Mouse (Mus musculus) cortical plate, adult 2 months (tissue): ENCODE results near the gene Sh3d19. TPM values are rescaled to one million over a fixed set of nuclear protein-coding genes. Genes with fewer than 3 reads are reported as not detected.
"Not testable (repeated sequence)": the region's sequence is repeated elsewhere in the genome, so short reads cannot be mapped to it uniquely, and the experiment has no call there.

Experiments used
- H3K27ac ChIP-seq: fragments of 200-500 bp; 2 replicates; pipeline ENCODE4 v1.5.1; 2012; ENCODE audit warnings: low read length, control low read depth, inconsistent platforms; ENCODE audit not compliant: insufficient read depth
- H3K4me1 ChIP-seq: fragments of 200-500 bp; 2 replicates; pipeline ENCODE4 v1.6.1; 2011; ENCODE audit warnings: low read length; ENCODE audit not compliant: control insufficient read depth, insufficient read depth
- H3K4me3 ChIP-seq: fragments of 200-500 bp; 2 replicates; pipeline ENCODE4 v1.5.1; 2011; ENCODE audit warnings: mild to moderate bottlenecking, low read length, control low read depth; ENCODE audit not compliant: insufficient read depth
- CTCF ChIP-seq: fragments of 200-500 bp; IDR thresholded peaks from 2 replicates; pipeline ENCODE4 v1.5.1; 2011; ENCODE audit warnings: mild to moderate bottlenecking, control low read depth, low read length; ENCODE audit not compliant: insufficient read depth; ENCODE audit errors: extremely low read depth
- POLR2A ChIP-seq: fragments of 200-500 bp; IDR thresholded peaks from 2 replicates; pipeline ENCODE4 v1.6.1; 2011; ENCODE audit warnings: mild to moderate bottlenecking, low read length, control low read depth; ENCODE audit not compliant: insufficient read depth; ENCODE audit errors: extremely low read depth
- polyA plus RNA-seq: library from polyadenylated mRNA; depleted of rRNA; stranded (reverse); fragments of >200 nt; gene quantifications from 2 replicates; pipeline ENCODE4 v1.2.3, GENCODE M21; 2012

Sh3d19 gene
- polyA plus RNA-seq, 1 experiment: 14.7 TPM

DNA sequence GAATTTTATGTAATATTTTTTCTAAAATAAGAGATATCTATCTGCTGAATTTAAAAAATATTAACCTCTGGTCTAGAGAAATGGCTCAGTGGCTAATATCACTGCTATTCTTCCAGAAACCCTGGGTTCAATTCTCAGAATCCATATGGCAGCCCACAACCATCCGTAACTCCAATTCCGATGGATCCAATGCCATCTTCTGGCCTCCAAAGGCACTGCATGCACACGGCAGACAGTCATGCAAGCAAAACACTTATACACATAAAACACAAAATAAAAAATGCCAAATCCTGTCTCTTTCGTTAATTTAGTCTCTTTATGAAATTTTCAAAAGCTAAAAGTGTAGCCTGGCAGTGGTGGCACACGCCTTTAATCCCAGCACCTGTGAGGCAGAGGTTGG lies 104.7 kb downstream of the Sh3d19 start:
- no peaks in the 10 kb centered on the region for H3K4me1 ChIP-seq
- no peak for TF ChIP-seq POLR2A
- peak; percentile 43 for TF ChIP-seq CTCF
- H3K4me3 ChIP-seq: no peak overlapping the region
- H3K27ac ChIP-seq: no peak overlapping the region

DNA sequence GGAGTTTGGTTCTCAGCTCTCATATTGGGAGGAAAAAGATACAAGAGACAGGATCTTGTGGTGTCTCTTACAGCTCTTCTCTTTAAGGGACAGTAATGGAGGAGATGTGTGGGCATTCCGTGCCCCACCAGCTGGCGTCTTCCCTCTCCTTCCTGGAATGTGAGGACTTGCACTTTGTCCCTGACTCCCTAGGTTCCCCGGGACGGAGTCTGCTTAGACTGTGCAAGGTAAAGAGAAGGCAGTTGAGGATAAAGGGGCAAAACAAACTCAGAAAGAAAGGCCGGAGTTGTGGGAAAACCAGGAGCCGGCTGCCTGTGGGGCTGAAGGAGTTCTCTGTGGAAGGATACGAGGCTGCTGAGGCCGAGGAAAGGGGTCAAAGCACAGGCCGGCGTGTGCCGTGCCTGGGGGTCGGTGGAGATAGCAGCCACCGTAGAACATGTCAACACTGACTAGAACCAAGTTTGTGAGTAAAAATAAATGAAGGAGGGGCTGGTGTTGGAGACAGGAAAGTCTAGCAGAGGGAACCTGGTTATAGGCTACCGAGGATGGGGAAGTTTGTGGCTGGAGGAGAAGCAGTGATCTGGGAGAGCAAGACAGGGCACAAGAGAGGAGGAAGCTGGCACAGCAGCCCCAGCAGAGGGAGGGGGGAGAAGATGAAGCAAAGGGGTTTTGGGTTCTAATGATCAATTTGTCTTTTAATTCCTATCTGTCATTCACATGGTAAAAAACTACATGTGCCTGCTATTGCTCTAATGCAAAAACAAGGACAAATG lies 105.8 kb downstream of the Sh3d19 start:
- TF ChIP-seq POLR2A: no peak
- no peak for TF ChIP-seq CTCF
- Histone ChIP-seq H3K27ac (no peak overlapping the region), H3K4me1 (no peaks in the 10 kb centered on the region), H3K4me3 (no peak overlapping the region)

DNA sequence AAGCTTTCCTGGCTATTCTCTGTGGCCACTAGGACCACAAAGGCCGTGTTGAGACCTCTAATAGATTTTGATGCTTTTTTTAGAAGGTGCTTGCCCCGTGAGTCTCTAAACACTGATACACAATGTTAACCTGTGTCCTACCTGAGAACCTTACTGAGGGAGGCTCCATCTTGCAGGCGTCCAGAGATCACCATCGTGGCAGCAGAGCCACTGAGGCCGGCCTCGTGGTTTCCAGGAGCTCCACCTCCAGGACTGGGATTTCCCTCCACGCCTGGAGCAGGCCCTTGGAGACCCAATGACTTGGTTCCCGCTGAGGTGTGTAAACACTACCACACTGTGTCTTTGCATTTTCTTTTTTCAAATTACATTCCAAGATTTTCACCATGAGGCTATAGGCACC lies 112.1 kb downstream of the Sh3d19 start:
- TF ChIP-seq POLR2A: no peak
- TF ChIP-seq CTCF: no peak
- H3K4me1 ChIP-seq: no peaks in the 10 kb centered on the region
- H3K27ac ChIP-seq: no peak overlapping the region
- H3K4me3 ChIP-seq: no peak overlapping the region

DNA sequence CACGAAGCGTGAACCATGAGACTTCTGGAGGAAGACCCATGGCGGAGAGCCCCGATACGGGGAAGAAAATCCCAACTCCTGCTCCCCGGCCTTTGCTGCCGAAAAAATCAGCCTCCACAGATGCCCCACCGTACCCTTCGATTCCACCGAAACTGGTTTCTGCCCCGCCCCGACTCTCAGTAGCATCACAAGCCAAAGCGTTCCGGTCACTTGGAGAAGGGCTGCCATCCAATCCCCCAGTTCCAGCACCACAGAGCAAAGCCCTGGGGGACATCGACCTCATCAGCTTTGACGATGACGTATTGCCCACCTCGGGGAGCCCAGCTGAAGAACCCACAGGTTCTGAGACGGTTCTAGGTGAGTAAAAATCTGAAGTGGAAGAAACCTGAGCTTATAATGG lies 114.1 kb downstream of the Sh3d19 start:
- H3K4me1 ChIP-seq: no peaks in the 10 kb centered on the region

DNA sequence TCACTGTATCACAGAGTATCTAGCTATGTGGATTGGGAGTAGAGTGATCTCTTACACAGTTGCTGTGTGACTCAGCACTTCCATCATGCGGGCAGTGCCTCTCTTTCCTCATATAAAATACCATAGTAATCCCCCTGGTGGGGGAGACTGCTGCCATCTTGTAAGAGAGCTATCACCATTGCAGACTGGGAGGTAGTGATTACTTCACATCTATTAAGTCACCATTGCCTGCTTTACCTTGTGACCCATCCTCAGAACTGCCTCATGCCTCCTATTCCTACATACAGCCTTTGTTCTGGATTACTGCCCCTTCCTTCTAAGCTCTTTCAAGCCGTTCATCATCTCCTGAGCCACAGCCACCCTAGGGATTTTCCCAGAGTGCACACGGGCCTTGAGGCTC lies 117.0 kb downstream of the Sh3d19 start:
- Histone ChIP-seq H3K4me3 (no peak overlapping the region), H3K27ac (no peak overlapping the region), H3K4me1 (no peaks in the 10 kb centered on the region)
- no peak for TF ChIP-seq CTCF
- no peak for TF ChIP-seq POLR2A

More for the DNA sequence above, 114.1 kb downstream of the Sh3d19 start:
- TF ChIP-seq CTCF: no peak
- TF ChIP-seq POLR2A: no peak
- Histone ChIP-seq H3K4me3 (no peak overlapping the region), H3K27ac (no peak overlapping the region)

DNA sequence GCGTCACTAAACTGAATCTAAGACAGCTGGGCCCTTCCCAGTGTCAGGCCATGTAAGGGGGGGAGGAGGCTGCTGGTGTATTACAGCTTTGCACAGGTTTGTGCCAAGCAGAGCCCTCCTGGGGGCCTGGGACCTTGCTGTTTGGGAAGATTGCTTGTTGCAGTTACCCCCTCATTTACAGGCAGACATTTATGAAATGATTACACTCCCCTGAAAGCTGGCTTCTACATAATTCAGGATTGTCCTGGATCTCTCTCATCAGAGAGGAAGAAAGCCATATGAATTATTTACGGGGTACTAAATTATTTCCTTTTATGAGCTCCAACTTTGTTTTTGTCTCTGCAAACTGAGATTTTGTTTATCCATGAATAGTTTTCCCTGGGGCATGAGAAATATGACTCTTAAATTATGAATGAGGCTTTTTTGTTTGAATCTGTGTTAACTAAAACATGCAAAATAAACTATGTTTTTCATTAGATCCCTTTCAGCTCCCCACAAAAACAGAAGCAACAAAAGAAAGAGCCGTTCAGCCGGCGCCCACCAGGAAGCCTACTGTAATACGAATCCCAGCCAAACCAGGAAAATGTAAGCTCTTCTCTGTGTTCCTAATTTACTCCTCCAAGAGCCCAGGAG lies 122.4 kb downstream of the Sh3d19 start:
- Histone ChIP-seq H3K4me1 (no peaks in the 10 kb centered on the region), H3K27ac (no peak overlapping the region), H3K4me3 (no peak overlapping the region)
- TF ChIP-seq CTCF (no peak), POLR2A (no peak)

DNA sequence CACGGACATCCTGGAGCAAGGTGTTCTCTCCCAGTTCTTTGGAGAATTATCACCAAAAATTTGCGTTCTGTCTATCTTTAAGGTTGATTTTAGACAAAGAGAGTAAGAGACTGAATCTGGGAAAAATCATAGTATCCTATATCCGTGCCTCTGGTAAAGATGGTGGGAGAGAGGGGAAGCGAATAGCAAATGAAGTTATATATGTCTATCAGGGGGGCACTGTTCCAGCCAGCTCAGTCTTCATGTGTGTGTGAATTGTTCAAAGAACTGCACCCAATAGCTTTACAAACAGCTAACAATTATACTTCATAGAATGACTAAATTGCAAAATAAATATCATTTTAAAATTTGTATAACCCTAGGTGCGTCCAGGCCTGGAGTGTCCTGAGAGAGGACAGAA lies 123.0 kb downstream of the Sh3d19 start:
- Histone ChIP-seq H3K4me3 (no peak overlapping the region), H3K4me1 (no peaks in the 10 kb centered on the region), H3K27ac (no peak overlapping the region)
- no peak for TF ChIP-seq CTCF
- no peak for TF ChIP-seq POLR2A

DNA sequence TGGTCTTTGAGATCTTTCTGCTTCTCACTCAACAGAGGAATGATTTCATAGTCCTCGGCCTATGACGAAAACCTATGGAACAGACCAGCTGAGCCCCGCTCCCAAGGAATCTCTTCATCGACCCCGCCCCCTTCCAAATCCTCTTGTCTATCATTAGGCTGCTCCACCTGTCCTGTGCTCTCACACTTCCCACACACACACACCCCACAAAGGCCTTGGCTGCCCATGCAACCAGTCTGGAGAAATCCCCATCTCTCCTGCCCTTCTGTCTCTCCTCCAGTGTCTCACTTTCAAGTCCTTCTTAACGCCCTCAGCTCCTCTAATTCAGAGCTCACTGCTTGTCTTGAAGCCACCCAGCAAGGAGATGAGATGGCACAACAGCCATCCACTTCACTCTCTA lies 131.0 kb downstream of the Sh3d19 start:
- Histone ChIP-seq H3K4me1 (no peaks in the 10 kb centered on the region; the same call in 1 of the 2 replicates), H3K4me3 (no peak overlapping the region), H3K27ac (no peak overlapping the region)
- TF ChIP-seq CTCF: no peak
- no peak for TF ChIP-seq POLR2A

DNA sequence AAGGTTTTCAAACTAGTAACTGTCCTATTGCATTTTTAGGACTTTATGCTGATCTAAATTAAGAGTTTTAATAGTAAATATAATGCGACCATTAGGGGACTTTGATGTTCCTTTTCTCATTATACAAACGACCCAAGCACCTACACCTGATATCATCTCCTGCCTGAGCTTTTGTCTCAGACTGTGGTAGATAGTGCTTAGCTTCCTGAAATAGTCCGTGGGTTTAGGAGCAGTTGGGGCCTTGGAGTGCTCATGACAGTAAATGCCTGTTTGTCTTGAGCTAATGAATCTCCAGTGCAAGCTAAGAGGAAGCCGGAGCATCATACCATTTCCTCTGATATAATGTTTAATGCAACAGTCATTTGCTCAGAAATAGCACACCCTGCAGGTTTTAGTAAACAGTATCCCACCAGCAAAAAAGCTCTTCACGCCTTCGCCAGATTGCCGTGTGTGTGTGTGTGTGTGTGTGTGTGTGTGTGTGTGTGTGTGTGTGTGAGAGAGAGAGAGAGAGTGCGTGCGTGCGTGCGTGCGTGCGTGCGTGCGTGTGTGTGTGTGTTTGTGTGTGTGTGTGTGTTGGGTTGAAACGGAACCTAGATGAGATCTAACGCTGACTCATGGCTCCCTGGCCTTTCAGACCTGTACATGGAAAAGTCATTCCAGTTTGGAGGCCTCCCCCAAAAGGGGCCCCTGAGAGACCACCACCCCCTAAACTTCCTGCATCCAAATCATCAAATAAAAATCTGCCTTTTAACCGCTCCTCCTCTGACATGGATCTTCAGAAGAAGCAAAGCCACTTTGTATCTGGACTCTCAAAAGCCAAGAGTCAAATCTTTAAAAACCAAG lies 132.8 kb downstream of the Sh3d19 start:
- H3K27ac ChIP-seq: no peak overlapping the region
- TF ChIP-seq POLR2A (no peak), CTCF (no peak)
- H3K4me1 ChIP-seq: no peaks in the 10 kb centered on the region; the same call in 1 of the 2 replicates
- no peak overlapping the region for H3K4me3 ChIP-seq

DNA sequence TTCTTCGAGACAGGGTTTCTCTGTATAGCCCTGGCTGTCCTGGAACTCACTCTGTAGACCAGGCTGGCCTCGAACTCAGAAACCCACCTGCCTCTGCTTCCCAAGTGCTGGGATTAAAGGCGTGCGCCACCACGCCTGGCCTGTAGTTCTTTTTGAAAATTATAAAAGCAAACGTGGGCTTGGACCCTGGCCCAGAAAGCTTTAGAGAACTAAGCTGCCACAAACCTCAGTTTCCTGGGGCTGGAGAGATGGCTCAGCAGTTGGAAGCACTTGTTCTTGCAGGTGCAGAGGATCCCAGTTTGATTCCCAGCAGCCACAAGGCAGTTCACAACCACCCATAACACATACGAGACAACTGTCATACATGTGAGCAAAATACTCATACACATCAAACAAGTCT lies 133.5 kb downstream of the Sh3d19 start:
- H3K4me1 ChIP-seq: not testable (repeated sequence)

More for the DNA sequence above, 133.5 kb downstream of the Sh3d19 start:
- H3K27ac ChIP-seq, H3K4me3 ChIP-seq: not testable (repeated sequence)
